Mouse (Mus musculus): ENCODE measurements around the gene Pigt.

The Pigt gene

DNA sequence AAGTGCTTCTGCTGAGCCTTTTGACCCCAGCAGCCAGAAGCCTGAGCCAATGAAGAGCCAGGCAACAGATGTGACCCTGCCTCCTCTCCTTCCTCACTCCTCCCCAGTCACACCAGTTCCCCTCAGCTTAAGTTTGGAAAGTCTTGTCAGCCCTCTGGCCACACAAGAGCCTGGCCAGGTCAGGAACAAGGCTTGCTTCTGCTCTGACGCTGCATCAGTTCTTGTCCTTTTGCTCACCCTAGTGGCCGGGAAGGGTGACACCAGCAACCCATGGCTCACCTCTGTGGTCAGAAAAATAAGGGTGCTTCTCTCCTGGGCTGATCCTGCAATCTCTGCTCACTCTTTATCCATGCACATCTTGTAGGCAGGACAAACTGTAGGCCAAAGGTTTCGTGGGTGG is 23.5 kb downstream of the Pigt start:
- peak; percentile 73 for DNase-seq (ENCODE audit: low read depth, low spot score)

GRCm38 (mm10) chr2:164521841-164522240 is 24.5 kb downstream of the Pigt start:
- peak; percentile 82 for DNase-seq (ENCODE audit: low read depth, low spot score)

DNA sequence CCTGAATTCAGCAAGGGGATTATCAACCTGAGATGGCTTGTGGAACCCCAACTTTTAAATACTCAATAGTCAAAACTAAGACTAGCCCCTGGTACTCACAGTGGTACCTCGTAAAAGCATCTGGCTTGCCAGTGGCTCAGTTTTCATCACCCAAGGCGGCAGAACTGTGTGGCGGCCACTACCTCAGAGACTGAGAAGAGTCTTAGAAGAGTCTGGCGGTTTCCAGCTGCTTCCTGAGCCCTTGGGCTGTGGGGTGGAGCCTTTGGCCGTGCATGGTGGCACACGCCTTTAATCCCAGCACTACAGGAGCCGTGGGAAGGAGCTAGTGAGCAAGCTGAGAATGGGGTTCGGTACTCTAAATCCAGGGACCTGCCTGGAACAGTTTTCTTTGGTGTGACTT is 25.0 kb downstream of the Pigt start:
- DNase-seq (ENCODE audit: low read depth, low spot score): no peak

DNA sequence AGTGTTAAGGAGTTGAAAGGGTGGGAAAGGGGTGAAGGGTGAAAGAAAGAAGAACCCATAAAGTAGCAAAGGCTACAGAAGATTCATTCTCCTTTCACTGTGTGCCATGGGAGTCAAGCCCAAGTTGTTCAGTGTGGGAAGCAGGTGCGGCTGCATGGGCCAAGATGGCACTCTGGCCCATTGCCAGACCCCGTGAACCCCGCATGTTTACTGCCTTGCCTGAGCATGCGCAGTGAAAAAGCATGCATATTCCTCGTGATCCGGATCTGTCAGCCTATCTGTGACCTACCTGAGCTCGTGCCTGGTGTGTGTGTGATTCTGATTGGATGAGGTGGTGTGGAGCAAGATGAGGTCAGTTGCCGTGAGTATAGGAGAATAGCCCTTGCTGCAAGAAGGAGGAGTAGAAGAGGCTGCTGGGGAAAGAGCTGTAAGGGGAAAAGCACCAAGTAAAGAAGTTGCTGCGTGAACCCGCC is 26.0 kb downstream of the Pigt start:
- peak; percentile 46 for DNase-seq (ENCODE audit: low read depth, low spot score)

DNA sequence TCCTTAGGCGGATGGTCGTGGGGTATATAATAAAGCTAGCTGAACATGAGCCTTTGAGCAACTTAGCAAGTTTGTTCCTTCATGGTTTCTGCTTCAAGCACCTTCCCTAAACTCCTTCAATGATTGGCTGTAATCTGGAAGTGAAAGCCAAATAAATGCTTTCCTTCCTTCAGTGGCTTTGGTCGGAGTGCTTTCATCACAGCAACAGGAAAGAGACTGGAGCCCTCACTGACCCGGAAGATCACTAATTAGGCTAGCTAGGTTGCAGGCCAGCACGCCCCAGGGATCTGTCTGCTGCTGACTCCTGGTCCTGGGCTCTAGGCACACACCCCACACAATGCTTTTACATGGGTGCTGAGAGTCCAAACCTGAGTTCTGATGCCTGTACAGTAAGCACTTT is 31.2 kb downstream of the Pigt start:
- DNase-seq (ENCODE audit: low read depth, low spot score): no peak

- DNase-seq (ENCODE audit: low read depth, low spot score): peak; percentile 79
Measured at GRCm38 (mm10) chr2:164531169-164531568, 33.8 kb downstream of the Pigt start.

GRCm38 (mm10) chr2:164534315-164534714 is 37.0 kb downstream of the Pigt start:
- peak; percentile 25 for DNase-seq (ENCODE audit: low read depth, low spot score)

DNA sequence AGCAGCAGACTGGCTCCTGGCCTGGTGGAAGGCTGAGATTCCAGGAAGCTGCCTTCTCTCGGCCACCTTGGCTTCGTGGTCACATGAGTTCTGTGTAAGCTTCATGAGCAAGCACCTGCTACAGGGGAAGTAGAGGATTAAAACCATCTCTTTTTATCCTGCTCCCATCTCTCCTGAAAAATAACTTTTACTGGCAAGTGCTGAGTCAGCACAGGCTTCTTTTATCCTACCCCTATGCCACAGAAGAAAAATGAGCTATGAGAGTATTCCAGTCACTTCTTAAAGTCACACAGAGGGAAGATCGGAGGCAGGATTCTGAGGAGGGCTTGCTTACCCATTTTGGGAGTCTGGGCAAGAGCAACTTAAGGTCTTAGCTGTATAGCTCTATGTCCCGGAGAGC is 39.7 kb downstream of the Pigt start:
- no peak for DNase-seq (ENCODE audit: low read depth, low spot score)

DNA sequence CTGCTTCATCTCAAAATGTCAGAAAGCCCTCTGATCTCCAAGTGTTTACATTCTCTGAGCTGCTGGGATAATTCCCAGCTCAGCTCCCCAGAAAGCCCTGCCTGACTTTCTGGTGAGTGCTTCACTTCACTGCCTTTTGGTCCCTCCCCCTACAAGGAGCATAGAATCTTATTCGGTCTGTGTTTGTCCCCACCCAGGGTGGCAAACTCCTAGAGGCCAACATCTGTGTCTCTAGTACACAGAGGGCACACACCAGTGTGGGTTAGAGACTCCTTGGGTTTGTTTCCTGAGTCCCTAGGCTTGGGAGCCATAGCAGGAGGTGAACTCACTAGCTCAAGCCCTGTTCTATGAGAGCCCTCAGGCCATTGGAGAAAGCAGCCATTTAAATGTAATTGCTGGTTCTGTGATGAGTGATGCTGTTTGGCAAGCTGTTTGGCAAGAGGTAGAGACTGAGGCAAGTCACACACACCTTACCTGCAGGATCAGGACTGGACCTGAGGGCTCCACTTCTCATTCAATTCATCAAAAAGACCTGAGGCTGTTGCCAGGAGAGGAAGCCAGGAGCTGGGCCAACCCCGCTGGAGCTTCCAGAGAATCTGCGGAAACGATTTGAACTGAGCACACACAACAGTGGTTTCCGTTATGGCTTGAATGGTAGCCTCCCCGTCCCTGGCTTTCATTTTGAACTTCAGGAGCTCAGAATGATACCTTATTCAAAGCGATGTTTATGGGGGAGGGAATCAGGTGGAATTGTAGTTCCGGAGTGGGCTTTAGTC is 43.5 kb downstream of the Pigt start:
- peak; percentile 15 for DNase-seq (ENCODE audit: low read depth, low spot score)

DNA sequence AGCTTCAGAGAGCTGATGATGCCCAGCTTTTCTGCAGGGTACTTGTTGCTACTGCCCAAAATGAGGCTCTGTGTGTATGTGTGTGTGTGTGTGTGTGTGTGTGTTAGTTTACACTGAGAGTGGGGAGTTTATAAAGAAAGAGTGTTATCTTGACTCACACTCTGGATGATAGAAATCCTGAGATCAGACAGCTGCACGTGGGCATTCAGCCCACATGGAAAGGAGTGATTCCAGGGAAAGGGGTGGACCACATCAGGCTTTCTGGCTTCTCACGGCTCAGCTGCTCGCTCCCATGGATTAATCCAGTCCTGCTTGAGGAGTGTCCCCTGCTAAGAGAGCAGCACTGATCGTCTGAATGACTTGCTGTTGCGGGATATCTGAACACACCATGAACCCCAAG is 44.8 kb downstream of the Pigt start:
- DNase-seq (ENCODE audit: low read depth, low spot score): no peak

DNA sequence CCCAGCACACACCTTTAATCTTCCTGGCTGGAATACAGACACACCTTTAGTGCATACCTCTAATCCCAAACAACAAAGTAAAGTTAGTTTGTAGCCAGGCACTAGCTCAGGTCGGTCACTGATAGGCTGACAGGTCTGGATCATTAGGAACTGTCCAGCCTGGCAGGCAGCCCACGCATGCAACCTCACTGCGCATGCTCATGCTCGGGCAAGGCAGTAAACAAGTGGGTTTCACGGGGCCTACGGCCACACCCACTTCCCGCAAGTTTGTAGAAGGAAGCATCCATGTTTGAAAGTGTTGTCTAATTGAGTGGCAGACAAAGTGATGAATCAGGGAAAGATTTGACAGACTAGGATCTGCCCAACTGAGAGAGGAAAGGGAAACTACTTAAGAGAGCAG is 45.3 kb downstream of the Pigt start:
- no peak for DNase-seq (ENCODE audit: low read depth, low spot score)

- DNase-seq (ENCODE audit: low read depth, low spot score): no peak
Measured at GRCm38 (mm10) chr2:164543745-164544144, 46.4 kb downstream of the Pigt start.

DNA sequence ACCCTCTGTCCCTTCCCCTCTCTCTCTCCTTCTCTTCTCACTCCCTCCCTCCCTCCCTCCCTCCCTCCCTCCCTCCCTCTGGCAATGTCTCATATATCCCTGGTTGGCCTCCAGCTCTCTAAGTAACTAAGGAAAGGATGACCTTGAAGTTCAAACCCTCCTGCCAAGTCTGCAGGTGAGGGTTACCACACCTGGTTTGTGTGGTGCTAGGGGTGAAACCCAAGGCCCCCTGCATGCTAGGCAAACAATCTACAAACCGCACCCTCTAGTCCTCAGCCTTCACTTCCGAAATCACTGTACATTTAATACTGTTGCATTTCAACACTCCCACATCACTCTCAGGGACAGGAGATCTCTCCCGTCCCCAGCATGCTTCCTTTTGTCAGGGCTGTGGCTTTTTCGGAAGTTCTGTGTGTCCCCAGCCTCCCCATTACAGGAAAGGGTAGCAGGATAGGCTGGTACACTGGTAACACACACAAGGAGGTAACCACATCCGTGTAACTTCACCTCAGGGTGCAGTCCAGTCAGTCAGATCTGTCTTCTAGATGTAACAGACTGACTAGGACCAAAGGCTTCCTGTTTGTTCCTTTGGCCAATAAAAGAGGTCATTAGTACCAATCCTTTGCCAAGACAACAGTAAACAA is 47.3 kb downstream of the Pigt start:
- no peak for DNase-seq (ENCODE audit: low read depth, low spot score)

DNA sequence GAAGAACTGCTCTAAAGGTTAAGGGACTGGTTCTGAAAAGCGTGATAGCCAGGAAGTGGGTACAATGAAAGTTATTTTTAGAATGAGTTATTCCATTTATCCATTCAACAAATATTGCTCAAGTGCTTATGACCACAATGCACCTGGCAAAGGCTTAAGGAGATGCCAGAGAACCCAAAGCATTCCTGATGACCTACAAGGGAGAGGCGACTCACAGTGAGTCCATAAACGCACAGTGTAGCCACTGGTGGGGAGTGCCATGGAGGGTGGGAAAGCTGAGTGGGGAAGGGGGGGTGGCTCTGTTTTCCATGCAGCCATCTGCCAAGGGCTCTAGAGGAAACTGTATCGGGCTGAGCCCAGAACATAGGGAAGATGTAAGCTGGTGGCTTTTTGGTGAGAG is 52.0 kb downstream of the Pigt start:
- DNase-seq (ENCODE audit: low read depth, low spot score): no peak

- peak; percentile 40 for DNase-seq (ENCODE audit: low read depth, low spot score)
Measured at GRCm38 (mm10) chr2:164549963-164550894, 52.9 kb downstream of the Pigt start.

DNA sequence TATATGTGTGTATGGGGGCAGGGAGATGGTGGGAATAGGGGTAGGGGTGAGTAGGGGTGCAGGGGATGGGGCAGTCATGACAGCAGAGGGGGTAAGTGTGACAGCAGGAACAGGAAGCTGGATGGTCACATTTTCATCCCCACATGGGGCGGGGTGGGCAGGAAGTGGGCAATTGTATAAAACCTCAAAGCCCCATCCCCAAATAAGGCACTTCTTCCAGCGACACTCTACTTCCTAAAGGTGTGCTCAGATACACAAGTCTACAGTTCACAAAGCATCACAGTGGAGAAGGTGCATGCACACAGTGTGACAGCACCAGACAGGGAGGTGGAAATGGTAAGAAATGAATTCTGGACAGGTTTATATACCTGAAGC is 53.6 kb downstream of the Pigt start:
- DNase-seq (ENCODE audit: low read depth, low spot score): no peak

- no peak for DNase-seq (ENCODE audit: low read depth, low spot score)
Measured at GRCm38 (mm10) chr2:164551502-164551901, 54.2 kb downstream of the Pigt start.

Measured in ZHBTc4 (cell line).